Mouse (Mus musculus): ENCODE data around the gene Armc6. TPM values are rescaled to one million over a fixed set of nuclear protein-coding genes. Genes with fewer than 3 reads are reported as not detected.
A peak's percentile ranks its signal among the peaks of the same experiment; 100 is the strongest.

The Armc6 gene
- polyA plus RNA-seq, 1 experiment from 2014 or later, result 17.9 TPM

- DNase-seq (ENCODE audit: low spot score), result no peak
Observed at GRCm38 (mm10) chr8:70197603-70198002, 36.7 kb downstream of the Armc6 start.

GRCm38 (mm10) chr8:70195762-70196161, 38.5 kb downstream of the Armc6 start:
- no peak for DNase-seq (ENCODE audit: low spot score)

- no peak for DNase-seq (ENCODE audit: low spot score)
Observed at GRCm38 (mm10) chr8:70194191-70194590, 40.1 kb downstream of the Armc6 start.

GRCm38 (mm10) chr8:70193238-70193637, 41.0 kb downstream of the Armc6 start:
- DNase-seq (ENCODE audit: low spot score), result no peak

- no peak for DNase-seq (ENCODE audit: low spot score)
Observed at GRCm38 (mm10) chr8:70188707-70189106, 45.6 kb downstream of the Armc6 start.

DNA sequence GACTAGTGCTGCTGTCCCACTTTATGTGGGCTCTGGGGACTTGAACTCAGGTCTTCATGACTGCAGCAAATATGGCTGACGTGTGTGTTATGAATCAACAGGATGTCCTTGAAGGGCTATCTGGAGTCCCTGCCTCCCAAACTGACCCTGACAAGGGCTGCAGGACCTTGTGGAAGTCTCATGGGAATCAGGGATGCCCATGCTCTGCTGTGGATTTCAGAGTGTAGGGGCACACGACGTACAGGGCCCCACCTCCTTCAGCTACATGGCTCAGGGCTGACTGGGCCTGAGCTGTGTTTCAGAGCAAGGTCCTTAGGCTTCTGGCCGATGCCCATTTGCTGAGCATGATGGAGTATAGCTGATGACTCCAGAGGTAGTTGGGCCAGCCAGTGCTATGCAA, 51.1 kb downstream of the Armc6 start:
- DNase-seq (ENCODE audit: low spot score), result no peak

DNA sequence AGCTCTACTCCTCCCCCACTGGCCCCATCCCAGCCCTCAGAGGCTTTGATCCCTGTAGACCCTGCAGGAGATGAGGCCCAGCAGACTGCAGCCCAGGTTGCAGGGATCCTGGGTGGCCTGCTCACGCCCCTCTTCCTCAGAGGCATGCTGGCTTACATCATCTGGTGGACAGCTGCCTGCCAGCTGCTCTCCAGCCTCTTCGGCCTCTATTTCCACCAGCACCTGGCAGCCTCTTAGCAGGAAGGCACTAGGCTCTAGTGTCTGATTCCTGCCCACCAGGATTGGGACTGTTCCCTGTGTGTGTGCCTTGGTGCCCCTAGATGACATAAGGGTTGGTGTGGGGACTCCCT, 52.4 kb downstream of the Armc6 start:
- no peak for DNase-seq (ENCODE audit: low spot score)

- DNase-seq (ENCODE audit: low spot score), result no peak
Observed at GRCm38 (mm10) chr8:70181212-70181902, 52.9 kb downstream of the Armc6 start.

- peak; percentile 34 for DNase-seq (ENCODE audit: low spot score)
Observed at GRCm38 (mm10) chr8:70179082-70179481, 55.2 kb downstream of the Armc6 start.

- no peak for DNase-seq (ENCODE audit: low spot score)
Observed at GRCm38 (mm10) chr8:70178231-70178630, 56.0 kb downstream of the Armc6 start.

- DNase-seq (ENCODE audit: low spot score), result no peak
Observed at GRCm38 (mm10) chr8:70174079-70174478, 60.2 kb downstream of the Armc6 start.

GRCm38 (mm10) chr8:70173320-70173719, 60.9 kb downstream of the Armc6 start:
- DNase-seq (ENCODE audit: low spot score), result no peak

- peak; percentile 93 for DNase-seq (ENCODE audit: low spot score)
Observed at GRCm38 (mm10) chr8:70172043-70172681, 62.1 kb downstream of the Armc6 start, which contains the start of gene Tmem161a. Gene Tmem161a (plus strand): TSS chr8:70172356.

DNA sequence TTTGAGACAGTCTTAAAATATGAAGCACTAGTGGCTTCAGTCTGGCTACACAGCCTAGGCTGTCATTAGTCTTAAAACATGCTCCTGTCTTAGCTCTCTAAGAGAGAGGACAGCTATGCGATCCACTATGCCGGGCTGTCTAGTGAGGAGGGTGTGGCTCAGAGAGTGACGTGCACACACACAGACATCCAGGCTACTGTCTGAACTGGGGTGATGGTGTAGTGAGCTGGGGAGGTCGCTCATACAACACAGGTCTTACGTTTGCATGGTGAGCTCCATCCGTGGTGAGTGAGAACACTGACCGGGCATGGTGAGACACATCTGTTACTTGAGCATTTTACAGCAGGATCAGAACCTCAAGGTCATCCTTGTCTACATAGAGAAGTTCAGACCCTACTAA, 63.0 kb downstream of the Armc6 start:
- no peak for DNase-seq (ENCODE audit: low spot score)

DNA sequence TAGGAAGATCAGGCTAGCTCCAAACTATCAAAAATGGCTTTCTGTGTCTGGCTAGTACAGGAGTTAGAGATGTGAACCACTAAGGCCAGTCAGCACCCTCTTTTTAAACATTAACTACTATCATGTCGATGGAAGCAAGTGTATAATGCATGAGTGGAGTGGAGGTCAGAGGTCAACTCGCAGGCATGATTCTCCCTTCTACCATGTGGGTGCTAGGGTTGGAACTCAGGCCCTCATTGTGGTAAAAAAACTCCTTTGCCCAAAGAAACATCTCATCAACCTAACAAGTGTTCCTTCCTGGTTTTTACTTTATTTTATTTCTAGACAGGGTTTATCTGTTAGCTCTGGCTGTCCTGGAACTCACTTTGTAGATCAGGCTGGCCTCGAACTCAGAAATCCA, 63.5 kb downstream of the Armc6 start:
- DNase-seq (ENCODE audit: low spot score), result no peak

Other genes with a start within 250 kb of the Armc6 start
- gene Gatad2a, start 238.1 kb downstream of the Armc6 start, polyA plus RNA-seq (2015; fragmentation: Nextera tagmentation; extraction: Ambion mirVana), result 60.6 and 60.8 TPM in 2 replicates
- 45.2 and 50.5 TPM in 2 replicates for gene Mau2, start 191.7 kb downstream of the Armc6 start, polyA plus RNA-seq (2015; fragmentation: Nextera tagmentation; extraction: Ambion mirVana)
- gene Sugp1, start 191.7 kb downstream of the Armc6 start, polyA plus RNA-seq (2015; fragmentation: Nextera tagmentation; extraction: Ambion mirVana), result 40.7 and 44.3 TPM in 2 replicates
- 0.43 and 0.62 TPM in 2 replicates for gene Tm6sf2, start 161.5 kb downstream of the Armc6 start, polyA plus RNA-seq (2015; fragmentation: Nextera tagmentation; extraction: Ambion mirVana)
- 0.07 TPM in 1 of 2 replicates, not detected in the other for gene Hapln4, start 151.0 kb downstream of the Armc6 start, polyA plus RNA-seq (2015; fragmentation: Nextera tagmentation; extraction: Ambion mirVana)
- 0.03 and 0.05 TPM in 2 replicates for gene Ncan, start 113.6 kb downstream of the Armc6 start, polyA plus RNA-seq (2015; fragmentation: Nextera tagmentation; extraction: Ambion mirVana)
- gene Nr2c2ap, start 103.1 kb downstream of the Armc6 start, polyA plus RNA-seq (2015; fragmentation: Nextera tagmentation; extraction: Ambion mirVana), result 51.9 and 60.6 TPM in 2 replicates
- 21.7 and 24.1 TPM in 2 replicates for gene Rfxank, start 95.3 kb downstream of the Armc6 start, polyA plus RNA-seq (2015; fragmentation: Nextera tagmentation; extraction: Ambion mirVana)
- gene Borcs8, start 95.0 kb downstream of the Armc6 start, polyA plus RNA-seq (2015; fragmentation: Nextera tagmentation; extraction: Ambion mirVana), result 67.0 and 88.3 TPM in 2 replicates
- 7.5 and 9.8 TPM in 2 replicates for gene Mef2b, start 94.8 kb downstream of the Armc6 start, polyA plus RNA-seq (2015; fragmentation: Nextera tagmentation; extraction: Ambion mirVana)
- 41.5 and 44.1 TPM in 2 replicates for gene Tmem161a, start 62.1 kb downstream of the Armc6 start, polyA plus RNA-seq (2015; fragmentation: Nextera tagmentation; extraction: Ambion mirVana)
- gene Slc25a42, start 22.2 kb downstream of the Armc6 start, polyA plus RNA-seq (2015; fragmentation: Nextera tagmentation; extraction: Ambion mirVana), result 6.2 and 9.0 TPM in 2 replicates
- 29.6 and 34.5 TPM in 2 replicates for gene Sugp2, start 240 bp downstream of the Armc6 start, polyA plus RNA-seq (2015; fragmentation: Nextera tagmentation; extraction: Ambion mirVana)
- gene Homer3, start 48.4 kb upstream of the Armc6 start, polyA plus RNA-seq (2015; fragmentation: Nextera tagmentation; extraction: Ambion mirVana), result 25.7 and 26.9 TPM in 2 replicates
- gene Ddx49, start 68.0 kb upstream of the Armc6 start, polyA plus RNA-seq (2015; fragmentation: Nextera tagmentation; extraction: Ambion mirVana), result 53.6 and 58.1 TPM in 2 replicates
- gene Cope, start 68.1 kb upstream of the Armc6 start, polyA plus RNA-seq (2015; fragmentation: Nextera tagmentation; extraction: Ambion mirVana), result 314 and 316 TPM in 2 replicates
- gene Cers1, start 81.3 kb upstream of the Armc6 start, polyA plus RNA-seq (2015; fragmentation: Nextera tagmentation; extraction: Ambion mirVana), result 0.19 and 0.40 TPM in 2 replicates
- gene Gdf1, start 95.4 kb upstream of the Armc6 start, polyA plus RNA-seq (2015; fragmentation: Nextera tagmentation; extraction: Ambion mirVana), result 0.13 TPM in 1 of 2 replicates, not detected in the other
- gene Upf1, start 118.8 kb upstream of the Armc6 start, polyA plus RNA-seq (2015; fragmentation: Nextera tagmentation; extraction: Ambion mirVana), result 16.4 and 22.6 TPM in 2 replicates
- gene Comp, start 139.1 kb upstream of the Armc6 start, polyA plus RNA-seq (2015; fragmentation: Nextera tagmentation; extraction: Ambion mirVana), result 1.6 and 2.2 TPM in 2 replicates
- gene Crtc1, start 205.1 kb upstream of the Armc6 start, polyA plus RNA-seq (2015; fragmentation: Nextera tagmentation; extraction: Ambion mirVana), result 7.4 and 8.0 TPM in 2 replicates
- gene Klhl26, start 242.5 kb upstream of the Armc6 start, polyA plus RNA-seq (2015; fragmentation: Nextera tagmentation; extraction: Ambion mirVana), result 8.0 and 8.4 TPM in 2 replicates

All from thymus, postnatal 0 days (tissue).